Mouse (Mus musculus): ENCODE results near the gene Olfr643.

GRCm38 (mm10) chr7:104061345-104061744, 75.9 kb downstream of the Olfr643 start, which contains the start of gene 4930516K23Rik:
- no peak for TF ChIP-seq CTCF (IDR thresholded peaks at IDR 0.05; ENCODE audit: borderline replicate concordance, insufficient read depth, low read depth, low read length)
- TF ChIP-seq POLR2A (IDR thresholded peaks at IDR 0.05; ENCODE audit: borderline replicate concordance, insufficient read depth, low read length) = no peak

Data from cerebellum, adult 2 months (tissue).